Mouse (Mus musculus) stomach, embryonic 15.5 days (tissue): Measurements from ENCODE around the gene Qrich2. TPM values are rescaled to one million over a fixed set of nuclear protein-coding genes. Genes with fewer than 3 reads are reported as not detected.
"Not testable (repeated sequence)": the region's sequence is repeated elsewhere in the genome, so short reads cannot be mapped to it uniquely, and the experiment has no call there.

Experiments used
- ATAC-seq: fragments of 200-750 bp; cut with Nextera tagmentation; 2 replicates; pipeline ENCODE4 v1.8.0; 2017; ENCODE audit warnings: low read depth, moderate number of reproducible peaks, moderate TSS enrichment; ENCODE audit not compliant: insufficient read depth, low FRiP score
- H3K27ac ChIP-seq: fragments of 300-500 bp; sonication (generic); 2 replicates; pipeline ENCODE4 v1.5.1; 2015; ENCODE audit warnings: mild to moderate bottlenecking, inconsistent platforms
- H3K27me3 ChIP-seq: fragments of 300-500 bp; sonication (generic); replicated peaks from 2 replicates; pipeline ENCODE4 v1.6.1; 2015; ENCODE audit warnings: inconsistent platforms
- H3K36me3 ChIP-seq: fragments of 300-500 bp; sonication (generic); 2 replicates; pipeline ENCODE4 v1.6.1; 2015; ENCODE audit warnings: inconsistent platforms
- H3K4me1 ChIP-seq: fragments of 300-500 bp; sonication (generic); 2 replicates; pipeline ENCODE4 v1.6.1; 2015; ENCODE audit warnings: inconsistent platforms
- H3K4me2 ChIP-seq: fragments of 300-500 bp; sonication (generic); 2 replicates; pipeline ENCODE4 v1.6.1; 2015; ENCODE audit warnings: mild to moderate bottlenecking, inconsistent platforms
- H3K4me3 ChIP-seq: fragments of 300-500 bp; sonication (generic); replicated peaks from 2 replicates; pipeline ENCODE4 v1.5.1; 2015; ENCODE audit warnings: inconsistent platforms
- H3K9ac ChIP-seq: fragments of 300-500 bp; sonication (generic); 2 replicates; pipeline ENCODE4 v1.6.1; 2015; ENCODE audit warnings: inconsistent platforms
- H3K9me3 ChIP-seq: fragments of 300-500 bp; sonication (generic); 2 replicates; pipeline ENCODE4 v1.6.1; 2016; ENCODE audit warnings: inconsistent platforms
- WGBS: fragments of 180-500 bp; shearing (Covaris S2); methylation state at CpG from one replicate; pipeline ENCODE4 v1.1.7; 2015; 5-methylcytosine and 5-hydroxymethylcytosine counted together
- polyA plus RNA-seq: library from polyadenylated mRNA; unstranded; fragments of >200 nt; fragmentation: Nextera tagmentation; extraction: Ambion mirVana; gene quantifications from 2 replicates; pipeline ENCODE4 v1.2.1, GENCODE M21; 2015

Gene Qrich2
- polyA plus RNA-seq, 1 experiment from 2014 or later, result 0.50 TPM

GRCm38 (mm10) chr11:116412028-116412827, 53.8 kb downstream of the Qrich2 start:
- Histone ChIP-seq H3K4me3 (peak overlapping the region; percentile 74), H3K36me3 (no peaks in the 10 kb centered on the region), H3K4me1 (peaks cover 13% of the 10 kb centered on the region), H3K27me3 (no peaks in the 10 kb centered on the region), H3K9ac (peak overlapping the region; percentile 65), H3K9me3 (no peaks in the 10 kb centered on the region), H3K27ac (no peak overlapping the region), H3K4me2 (peak overlapping the region; percentile 95)
- peak; percentile 25; the same call in 1 of the 2 replicates for ATAC-seq
- WGBS, result under 1% methylated on average over 76 of the region's 76 CpGs

GRCm38 (mm10) chr11:116411582-116411981, 54.5 kb downstream of the Qrich2 start:
- no peak for ATAC-seq
- WGBS, result 39% methylated on average over 6 of the region's 6 CpGs
- H3K9ac ChIP-seq, result no peak overlapping the region

DNA sequence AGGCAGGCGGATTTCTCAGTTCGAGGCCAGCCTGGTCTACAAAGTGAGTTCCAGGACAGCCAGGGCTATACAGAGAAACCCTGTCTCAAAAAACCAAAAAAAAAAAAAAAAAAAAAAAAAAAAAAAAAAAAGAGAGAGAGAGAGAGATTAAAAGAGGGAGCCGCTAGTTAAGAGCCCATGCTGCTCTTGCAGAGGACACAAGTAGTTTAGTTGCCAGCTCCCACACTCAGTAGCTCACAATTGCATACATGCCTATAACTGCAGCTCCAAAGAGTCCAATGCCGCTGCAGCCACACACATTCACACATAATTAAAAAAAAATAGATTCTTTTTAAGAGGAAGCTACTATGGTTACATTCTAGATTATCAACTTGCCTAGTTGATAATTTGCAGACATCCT, 55.6 kb downstream of the Qrich2 start:
- H3K27me3 ChIP-seq, H3K27ac ChIP-seq, ATAC-seq, H3K9ac ChIP-seq, H3K9me3 ChIP-seq, H3K4me1 ChIP-seq, H3K4me3 ChIP-seq, H3K36me3 ChIP-seq, H3K4me2 ChIP-seq: not testable (repeated sequence)
- WGBS, result 92% methylated on average over 4 of the region's 4 CpGs

More at GRCm38 (mm10) chr11:116411582-116411981, 54.5 kb downstream of the Qrich2 start:
- Histone ChIP-seq H3K4me3 (peak overlapping the region; percentile 74), H3K27ac (no peak overlapping the region), H3K4me1 (peaks cover 12% of the 10 kb centered on the region), H3K36me3 (no peaks in the 10 kb centered on the region), H3K27me3 (no peaks in the 10 kb centered on the region), H3K4me2 (peak overlapping the region; percentile 95), H3K9me3 (no peaks in the 10 kb centered on the region)

- ATAC-seq, result no peak
- Histone ChIP-seq H3K9me3 (no peaks in the 10 kb centered on the region), H3K9ac (no peak overlapping the region), H3K4me1 (peaks cover 10% of the 10 kb centered on the region), H3K4me2 (no peak overlapping the region), H3K27me3 (no peaks in the 10 kb centered on the region), H3K27ac (no peak overlapping the region), H3K4me3 (no peak overlapping the region), H3K36me3 (no peaks in the 10 kb centered on the region)
- WGBS, result 85% methylated on average over 3 of the region's 3 CpGs
Measured at GRCm38 (mm10) chr11:116409008-116409407, 57.0 kb downstream of the Qrich2 start.

- H3K36me3 ChIP-seq, result no peaks in the 10 kb centered on the region
- no peak for ATAC-seq
- WGBS, result 89% methylated on average over 16 of the region's 16 CpGs
Measured at GRCm38 (mm10) chr11:116406231-116406728, 59.8 kb downstream of the Qrich2 start.

GRCm38 (mm10) chr11:116405601-116406000, 60.4 kb downstream of the Qrich2 start:
- H3K9ac ChIP-seq, result no peak overlapping the region
- H3K4me3 ChIP-seq, result no peak overlapping the region
- no peaks in the 10 kb centered on the region for H3K27me3 ChIP-seq
- no peak overlapping the region for H3K4me2 ChIP-seq
- no peaks in the 10 kb centered on the region for H3K4me1 ChIP-seq
- no peaks in the 10 kb centered on the region for H3K36me3 ChIP-seq
- no peaks in the 10 kb centered on the region for H3K9me3 ChIP-seq
- 91% methylated on average over 4 of the region's 4 CpGs for WGBS
- H3K27ac ChIP-seq, result no peak overlapping the region
- ATAC-seq, result no peak

More at GRCm38 (mm10) chr11:116406231-116406728, 59.8 kb downstream of the Qrich2 start:
- Histone ChIP-seq H3K9me3 (no peaks in the 10 kb centered on the region), H3K27ac (no peak overlapping the region), H3K4me3 (no peak overlapping the region), H3K9ac (no peak overlapping the region), H3K4me1 (no peaks in the 10 kb centered on the region), H3K4me2 (no peak overlapping the region), H3K27me3 (no peaks in the 10 kb centered on the region)

DNA sequence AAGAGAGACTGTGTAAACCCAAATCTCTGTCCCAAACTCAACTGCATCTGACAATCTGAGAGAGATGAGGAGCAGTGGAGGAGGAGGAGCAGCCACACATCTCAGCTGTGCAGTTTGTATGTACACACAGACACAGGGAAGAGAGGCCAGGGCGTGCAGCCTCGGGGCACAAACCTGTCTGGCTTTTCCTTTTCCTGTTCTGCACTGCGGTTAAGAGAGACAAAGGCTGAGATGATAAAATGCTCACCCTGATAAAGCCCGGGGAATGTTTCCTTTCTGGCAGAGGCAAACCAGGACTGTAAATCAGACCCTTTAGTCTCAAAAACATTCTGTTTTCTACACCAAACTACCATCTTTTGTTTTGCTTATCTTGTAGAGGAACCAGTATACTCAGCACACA, 65.5 kb downstream of the Qrich2 start:
- no peak overlapping the region for H3K4me3 ChIP-seq
- no peak overlapping the region for H3K4me2 ChIP-seq
- 17% methylated on average over 4 of the region's 4 CpGs for WGBS
- 0 out of 2 replicates have a peak, but pooled peaks cover 3% of the 10 kb centered on the region for H3K4me1 ChIP-seq
- no peak overlapping the region for H3K27ac ChIP-seq
- no peaks in the 10 kb centered on the region for H3K36me3 ChIP-seq
- no peak overlapping the region for H3K9ac ChIP-seq
- H3K27me3 ChIP-seq, result no peaks in the 10 kb centered on the region
- H3K9me3 ChIP-seq, result no peaks in the 10 kb centered on the region
- no peak for ATAC-seq

DNA sequence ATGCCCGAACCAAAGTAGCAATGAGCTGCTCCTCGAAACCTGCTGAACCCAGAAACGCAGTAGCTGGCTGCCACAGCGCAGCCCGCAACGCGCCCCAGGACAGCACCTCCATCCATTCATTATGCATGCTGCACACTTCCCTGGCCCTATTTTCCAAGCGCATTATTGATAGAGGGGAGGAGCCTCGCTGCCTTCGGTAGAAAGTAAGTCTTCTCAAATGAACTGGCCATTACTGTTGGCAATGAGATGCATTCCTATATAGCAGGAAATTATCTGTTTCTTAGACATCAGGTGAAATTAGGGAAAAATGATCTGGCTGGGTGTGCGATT, 67.7 kb downstream of the Qrich2 start:
- H3K4me1 ChIP-seq, result 0 out of 2 replicates have a peak, but pooled peaks cover 3% of the 10 kb centered on the region
- 76% methylated on average over 11 of the region's 11 CpGs for WGBS
- no peak overlapping the region for H3K27ac ChIP-seq
- no peak for ATAC-seq
- no peaks in the 10 kb centered on the region for H3K9me3 ChIP-seq
- H3K9ac ChIP-seq, result no peak overlapping the region
- H3K36me3 ChIP-seq, result peaks cover 3% of the 10 kb centered on the region; the same call in 1 of the 2 replicates
- H3K4me3 ChIP-seq, result no peak overlapping the region
- no peak overlapping the region for H3K4me2 ChIP-seq
- H3K27me3 ChIP-seq, result no peaks in the 10 kb centered on the region

- Histone ChIP-seq H3K9me3 (no peaks in the 10 kb centered on the region), H3K36me3 (peaks cover 3% of the 10 kb centered on the region; the same call in 1 of the 2 replicates), H3K27me3 (no peaks in the 10 kb centered on the region), H3K9ac (no peak overlapping the region), H3K4me2 (no peak overlapping the region), H3K4me3 (no peak overlapping the region), H3K27ac (no peak overlapping the region), H3K4me1 (0 out of 2 replicates have a peak, but pooled peaks cover 3% of the 10 kb centered on the region)
- no peak for ATAC-seq
- 51% methylated on average over 8 of the region's 8 CpGs for WGBS
Measured at GRCm38 (mm10) chr11:116397517-116398347, 68.3 kb downstream of the Qrich2 start.

DNA sequence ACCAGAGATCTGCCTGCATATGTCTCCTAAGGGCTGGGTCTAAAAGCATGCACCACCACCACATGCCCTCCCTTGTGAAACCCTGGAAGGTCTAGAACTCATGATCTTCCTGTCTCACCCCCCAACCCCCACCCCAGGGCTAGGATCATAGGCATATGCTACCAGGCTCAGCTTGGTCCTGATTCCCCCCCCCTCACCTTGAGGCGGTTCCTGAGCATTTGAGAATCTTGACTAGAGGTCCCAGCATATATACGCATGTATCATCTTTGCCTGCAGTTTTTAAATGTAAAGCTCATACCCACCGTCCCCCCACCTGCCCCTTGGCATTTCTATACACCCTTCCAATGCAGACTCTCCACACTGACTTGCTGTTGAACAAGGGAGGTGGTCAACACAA, 69.1 kb downstream of the Qrich2 start:
- no peaks in the 10 kb centered on the region for H3K27me3 ChIP-seq
- no peak for ATAC-seq
- 0 out of 2 replicates have a peak, but pooled peaks cover 3% of the 10 kb centered on the region for H3K4me1 ChIP-seq
- no peaks in the 10 kb centered on the region for H3K9me3 ChIP-seq
- H3K36me3 ChIP-seq, result peaks cover 3% of the 10 kb centered on the region; the same call in 1 of the 2 replicates
- H3K4me2 ChIP-seq, result no peak overlapping the region
- no peak overlapping the region for H3K4me3 ChIP-seq
- WGBS, result 92% methylated on average over 3 of the region's 3 CpGs
- H3K9ac ChIP-seq, result no peak overlapping the region
- H3K27ac ChIP-seq, result no peak overlapping the region

GRCm38 (mm10) chr11:116396276-116396933, 69.6 kb downstream of the Qrich2 start:
- Histone ChIP-seq H3K4me2 (no peak overlapping the region), H3K36me3 (peaks cover 3% of the 10 kb centered on the region; the same call in 1 of the 2 replicates), H3K4me3 (no peak overlapping the region), H3K27ac (no peak overlapping the region), H3K27me3 (no peaks in the 10 kb centered on the region), H3K9ac (no peak overlapping the region), H3K9me3 (no peaks in the 10 kb centered on the region), H3K4me1 (0 out of 2 replicates have a peak, but pooled peaks cover 3% of the 10 kb centered on the region)
- ATAC-seq, result no peak
- 84% methylated on average over 11 of the region's 11 CpGs for WGBS
